Mouse (Mus musculus): ENCODE measurements around the gene Clec18a. TPM values are rescaled to one million over a fixed set of nuclear protein-coding genes. Genes with fewer than 3 reads are reported as not detected.

The Clec18a gene
- polyA plus RNA-seq, 1 experiment from 2014 or later = not detected

- 58% methylated on average over 2 of the region's 2 CpGs for WGBS
- no peak overlapping the region for H3K9ac ChIP-seq
- no peak for ATAC-seq (ENCODE audit: insufficient number of reproducible peaks, low FRiP score, low TSS enrichment, low read depth)
- peak overlapping the region; percentile 97; the same call in 1 of the 2 replicates for H3K4me3 ChIP-seq (replicated peaks)
- no peaks in the 10 kb centered on the region for H3K9me3 ChIP-seq (replicated peaks)
- peaks cover 50% of the 10 kb centered on the region for H3K36me3 ChIP-seq
- no peak overlapping the region; the same call in 1 of the 2 replicates for H3K4me2 ChIP-seq (replicated peaks)
- no peaks in the 10 kb centered on the region for H3K27me3 ChIP-seq
- H3K27ac ChIP-seq (replicated peaks) = no peak overlapping the region
- H3K4me1 ChIP-seq = peaks cover 16% of the 10 kb centered on the region
Measured at GRCm38 (mm10) chr8:111055661-111056060, 36.6 kb downstream of the Clec18a start.

- 85% methylated on average over 17 of the region's 17 CpGs for WGBS
- Histone ChIP-seq H3K4me1 (peaks cover 16% of the 10 kb centered on the region), H3K36me3 (peaks cover 55% of the 10 kb centered on the region), H3K9me3 (replicated peaks) (no peaks in the 10 kb centered on the region), H3K4me2 (replicated peaks) (no peak overlapping the region), H3K27ac (replicated peaks) (no peak overlapping the region), H3K4me3 (replicated peaks) (no peak overlapping the region), H3K27me3 (no peaks in the 10 kb centered on the region), H3K9ac (no peak overlapping the region)
- ATAC-seq (ENCODE audit: insufficient number of reproducible peaks, low FRiP score, low TSS enrichment, low read depth) = no peak
Measured at GRCm38 (mm10) chr8:111055031-111055634, 37.1 kb downstream of the Clec18a start.

GRCm38 (mm10) chr8:111053827-111054518 lies 38.3 kb downstream of the Clec18a start:
- Histone ChIP-seq H3K9me3 (replicated peaks) (no peaks in the 10 kb centered on the region), H3K4me2 (replicated peaks) (no peak overlapping the region), H3K36me3 (peaks cover 66% of the 10 kb centered on the region), H3K4me1 (peaks cover 13% of the 10 kb centered on the region), H3K4me3 (replicated peaks) (no peak overlapping the region), H3K9ac (no peak overlapping the region), H3K27me3 (no peaks in the 10 kb centered on the region), H3K27ac (replicated peaks) (no peak overlapping the region)
- 91% methylated on average over 12 of the region's 12 CpGs for WGBS
- no peak for ATAC-seq (ENCODE audit: insufficient number of reproducible peaks, low FRiP score, low TSS enrichment, low read depth)

GRCm38 (mm10) chr8:111049106-111049505 lies 43.1 kb downstream of the Clec18a start:
- Histone ChIP-seq H3K4me1 (no peaks in the 10 kb centered on the region), H3K4me3 (replicated peaks) (no peak overlapping the region), H3K27me3 (no peaks in the 10 kb centered on the region), H3K9me3 (replicated peaks) (no peaks in the 10 kb centered on the region), H3K9ac (no peak overlapping the region), H3K4me2 (replicated peaks) (no peak overlapping the region), H3K27ac (replicated peaks) (no peak overlapping the region), H3K36me3 (peaks cover 94% of the 10 kb centered on the region)
- ATAC-seq (ENCODE audit: insufficient number of reproducible peaks, low FRiP score, low TSS enrichment, low read depth) = no peak
- WGBS = 90% methylated on average over 7 of the region's 7 CpGs

- ATAC-seq (ENCODE audit: insufficient number of reproducible peaks, low FRiP score, low TSS enrichment, low read depth) = no peak
- Histone ChIP-seq H3K27ac (replicated peaks) (no peak overlapping the region), H3K36me3 (peaks cover 93% of the 10 kb centered on the region)
Measured at GRCm38 (mm10) chr8:111048694-111049093, 43.5 kb downstream of the Clec18a start.

GRCm38 (mm10) chr8:111044003-111044734 lies 48.1 kb downstream of the Clec18a start:
- Histone ChIP-seq H3K4me1 (no peaks in the 10 kb centered on the region), H3K9me3 (replicated peaks) (no peaks in the 10 kb centered on the region), H3K4me2 (replicated peaks) (no peak overlapping the region), H3K36me3 (peaks cover 95% of the 10 kb centered on the region), H3K4me3 (replicated peaks) (no peak overlapping the region), H3K9ac (no peak overlapping the region), H3K27me3 (no peaks in the 10 kb centered on the region), H3K27ac (replicated peaks) (no peak overlapping the region)
- no peak for ATAC-seq (ENCODE audit: insufficient number of reproducible peaks, low FRiP score, low TSS enrichment, low read depth)
- WGBS = 33% methylated on average over 2 of the region's 2 CpGs

More at GRCm38 (mm10) chr8:111048694-111049093, 43.5 kb downstream of the Clec18a start:
- Histone ChIP-seq H3K4me3 (replicated peaks) (no peak overlapping the region), H3K9ac (no peak overlapping the region), H3K27me3 (no peaks in the 10 kb centered on the region), H3K9me3 (replicated peaks) (no peaks in the 10 kb centered on the region), H3K4me2 (replicated peaks) (no peak overlapping the region), H3K4me1 (no peaks in the 10 kb centered on the region)
- WGBS = 92% methylated on average over 2 of the region's 2 CpGs

- no peak overlapping the region for H3K9ac ChIP-seq
- H3K4me1 ChIP-seq = no peaks in the 10 kb centered on the region
- H3K9me3 ChIP-seq (replicated peaks) = no peaks in the 10 kb centered on the region
- H3K27ac ChIP-seq (replicated peaks) = no peak overlapping the region
- no peak for ATAC-seq (ENCODE audit: insufficient number of reproducible peaks, low FRiP score, low TSS enrichment, low read depth)
- peaks cover 84% of the 10 kb centered on the region for H3K36me3 ChIP-seq
- 94% methylated on average over 19 of the region's 19 CpGs for WGBS
- no peak overlapping the region for H3K4me3 ChIP-seq (replicated peaks)
- H3K27me3 ChIP-seq = no peaks in the 10 kb centered on the region
- H3K4me2 ChIP-seq (replicated peaks) = no peak overlapping the region
Measured at GRCm38 (mm10) chr8:111042546-111042945, 49.7 kb downstream of the Clec18a start.

GRCm38 (mm10) chr8:111036591-111036990 lies 55.6 kb downstream of the Clec18a start:
- no peak for ATAC-seq (ENCODE audit: insufficient number of reproducible peaks, low FRiP score, low TSS enrichment, low read depth)
- Histone ChIP-seq H3K9me3 (replicated peaks) (no peaks in the 10 kb centered on the region), H3K4me3 (replicated peaks) (no peak overlapping the region), H3K27ac (replicated peaks) (no peak overlapping the region), H3K4me1 (peaks cover 21% of the 10 kb centered on the region), H3K9ac (no peak overlapping the region), H3K36me3 (peaks cover 32% of the 10 kb centered on the region), H3K27me3 (no peaks in the 10 kb centered on the region), H3K4me2 (replicated peaks) (no peak overlapping the region)
- 92% methylated on average over 15 of the region's 15 CpGs for WGBS

- Histone ChIP-seq H3K9me3 (replicated peaks) (no peaks in the 10 kb centered on the region), H3K4me3 (replicated peaks) (peak overlapping the region; percentile 83), H3K36me3 (peaks cover 13% of the 10 kb centered on the region), H3K27ac (replicated peaks) (peak overlapping the region; percentile 81; the same call in 1 of the 2 replicates), H3K27me3 (no peaks in the 10 kb centered on the region), H3K4me1 (peaks cover 21% of the 10 kb centered on the region), H3K4me2 (replicated peaks) (peak overlapping the region; percentile 68), H3K9ac (peak overlapping the region; percentile 58)
- 18% methylated on average over 12 of the region's 12 CpGs for WGBS
- peak; percentile 0; the same call in 1 of the 2 replicates for ATAC-seq (ENCODE audit: insufficient number of reproducible peaks, low FRiP score, low TSS enrichment, low read depth)
Measured at GRCm38 (mm10) chr8:111034276-111034675, 58.0 kb downstream of the Clec18a start.

GRCm38 (mm10) chr8:111033482-111034215 lies 58.6 kb downstream of the Clec18a start:
- peaks cover 7% of the 10 kb centered on the region; the same call in 1 of the 2 replicates for H3K36me3 ChIP-seq
- H3K9ac ChIP-seq = peak overlapping the region; percentile 58
- H3K27ac ChIP-seq (replicated peaks) = peak overlapping the region; percentile 81
- H3K4me1 ChIP-seq = peaks cover 21% of the 10 kb centered on the region
- peak overlapping the region; percentile 68 for H3K4me2 ChIP-seq (replicated peaks)
- H3K9me3 ChIP-seq (replicated peaks) = no peaks in the 10 kb centered on the region
- WGBS = 5% methylated on average over 37 of the region's 37 CpGs
- H3K4me3 ChIP-seq (replicated peaks) = peak overlapping the region; percentile 83
- peak; percentile 95 for ATAC-seq (ENCODE audit: insufficient number of reproducible peaks, low FRiP score, low TSS enrichment, low read depth)
- no peaks in the 10 kb centered on the region for H3K27me3 ChIP-seq

- ATAC-seq (ENCODE audit: insufficient number of reproducible peaks, low FRiP score, low TSS enrichment, low read depth) = no peak
- peak within 1 kb of the TSS; percentile 81 for H3K27ac ChIP-seq (replicated peaks)
- peak within 1 kb of the TSS; percentile 58 for H3K9ac ChIP-seq
- H3K4me2 ChIP-seq (replicated peaks) = peak within 1 kb of the TSS; percentile 68
- H3K9me3 ChIP-seq (replicated peaks) = no peaks in the 10 kb centered on the region
- no peaks in the 10 kb centered on the region for H3K27me3 ChIP-seq
- H3K36me3 ChIP-seq = peaks cover 7% of the 10 kb centered on the region; the same call in 1 of the 2 replicates
- WGBS = 94% methylated on average over 7 of the region's 7 CpGs
- peaks cover 21% of the 10 kb centered on the region for H3K4me1 ChIP-seq
- H3K4me3 ChIP-seq (replicated peaks) = peak within 1 kb of the TSS; percentile 83
Measured at GRCm38 (mm10) chr8:111032916-111033315, 59.3 kb downstream of the Clec18a start, which contains the start of gene Aars. TSS of gene Aars (plus strand) at chr8:111033144.
